Mouse (Mus musculus) liver, embryonic 12.5 days (tissue): ENCODE data around the gene Ppm1h. TPM values are rescaled to one million over a fixed set of nuclear protein-coding genes. Genes with fewer than 3 reads are reported as not detected.

ENCODE experiments used
- ATAC-seq: fragments of 200-750 bp; cut with Nextera tagmentation; 2 replicates; pipeline ENCODE4 v1.8.0; 2017; ENCODE audit warnings: moderate number of reproducible peaks, mild to moderate bottlenecking, moderate library complexity
- H3K27ac ChIP-seq: fragments of 300-500 bp; sonication (generic); 2 replicates; pipeline ENCODE4 v1.5.1; 2016; ENCODE audit warnings: mild to moderate bottlenecking
- H3K27me3 ChIP-seq: fragments of 300-500 bp; sonication (generic); replicated peaks from 2 replicates; pipeline ENCODE4 v1.6.1; 2016; ENCODE audit warnings: mild to moderate bottlenecking, moderate library complexity
- H3K36me3 ChIP-seq: fragments of 300-500 bp; sonication (generic); 2 replicates; pipeline ENCODE4 v1.6.1; 2016; ENCODE audit warnings: mild to moderate bottlenecking, moderate library complexity
- H3K4me1 ChIP-seq: fragments of 300-500 bp; sonication (generic); 2 replicates; pipeline ENCODE4 v1.6.1; 2016
- H3K4me2 ChIP-seq: fragments of 300-500 bp; sonication (generic); 2 replicates; pipeline ENCODE4 v1.6.1; 2016; ENCODE audit warnings: mild to moderate bottlenecking, moderate library complexity
- H3K4me3 ChIP-seq: fragments of 300-500 bp; sonication (generic); 2 replicates; pipeline ENCODE4 v1.5.1; 2016; ENCODE audit warnings: mild to moderate bottlenecking, moderate library complexity
- H3K9ac ChIP-seq: fragments of 300-500 bp; sonication (generic); 2 replicates; pipeline ENCODE4 v1.6.1; 2016; ENCODE audit warnings: mild to moderate bottlenecking, moderate library complexity
- H3K9me3 ChIP-seq: fragments of 300-500 bp; sonication (generic); replicated peaks from 2 replicates; pipeline ENCODE4 v1.6.1; 2016; ENCODE audit warnings: mild to moderate bottlenecking, moderate library complexity
- WGBS: fragments of 180-500 bp; shearing (Covaris S2); methylation state at CpG from one replicate; pipeline ENCODE4 v1.1.7; 2016; ENCODE audit not compliant: insufficient replicate concordance; 5-methylcytosine and 5-hydroxymethylcytosine counted together
- polyA plus RNA-seq: library from polyadenylated mRNA; unstranded; fragments of >200 nt; fragmentation: Nextera tagmentation; extraction: Ambion mirVana; gene quantifications from 2 replicates; pipeline ENCODE4 v1.2.1, GENCODE M21; 2016

Gene Ppm1h
- polyA plus RNA-seq, 1 experiment from 2014 or later: 1.6 TPM

DNA sequence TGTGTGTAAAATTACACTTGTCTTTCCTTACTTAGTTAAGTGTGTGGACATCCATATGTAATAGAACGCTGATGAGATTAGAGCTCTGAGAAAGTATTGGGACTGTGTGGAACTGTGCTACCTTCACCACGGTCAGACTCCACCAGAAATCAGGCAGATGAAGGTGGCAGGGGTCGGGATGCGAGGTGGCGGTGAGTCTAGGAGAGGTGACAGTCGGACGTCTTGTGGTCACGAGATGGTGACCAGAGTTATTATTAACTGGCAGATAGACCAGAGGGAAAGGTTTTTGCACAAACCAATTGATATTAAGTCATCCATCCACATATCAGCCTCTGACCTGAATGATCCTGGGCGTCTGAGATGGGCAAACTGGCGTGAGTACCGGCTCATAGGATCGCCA lies 70.5 kb downstream of the Ppm1h start:
- H3K4me1 ChIP-seq: no peaks in the 10 kb centered on the region
- H3K9ac ChIP-seq: no peak overlapping the region
- 76% methylated on average over 12 of the region's 12 CpGs for WGBS
- no peak overlapping the region for H3K27ac ChIP-seq
- H3K9me3 ChIP-seq: no peaks in the 10 kb centered on the region
- H3K27me3 ChIP-seq: no peaks in the 10 kb centered on the region
- H3K4me3 ChIP-seq: no peak overlapping the region
- no peak for ATAC-seq
- no peak overlapping the region for H3K4me2 ChIP-seq
- no peaks in the 10 kb centered on the region for H3K36me3 ChIP-seq

DNA sequence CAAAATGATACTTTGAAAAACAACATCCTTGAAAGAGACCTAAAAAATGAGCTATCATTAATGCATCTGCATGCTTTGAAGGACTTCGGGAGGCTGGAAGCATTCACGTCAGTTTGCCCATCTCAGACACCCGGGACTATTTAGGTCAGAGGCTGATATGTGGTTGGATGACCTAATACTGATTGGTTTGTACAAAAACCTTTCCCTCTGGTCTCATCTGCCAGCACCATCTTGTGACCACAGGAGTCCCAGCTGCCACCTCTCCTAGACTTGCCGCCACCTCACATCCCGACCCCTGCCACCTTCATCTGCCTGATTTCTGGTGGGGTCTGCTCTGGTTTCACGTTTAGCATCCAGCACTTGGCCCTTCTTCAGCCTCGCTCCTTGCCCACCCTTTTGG lies 71.3 kb downstream of the Ppm1h start:
- H3K4me3 ChIP-seq: no peak overlapping the region

DNA sequence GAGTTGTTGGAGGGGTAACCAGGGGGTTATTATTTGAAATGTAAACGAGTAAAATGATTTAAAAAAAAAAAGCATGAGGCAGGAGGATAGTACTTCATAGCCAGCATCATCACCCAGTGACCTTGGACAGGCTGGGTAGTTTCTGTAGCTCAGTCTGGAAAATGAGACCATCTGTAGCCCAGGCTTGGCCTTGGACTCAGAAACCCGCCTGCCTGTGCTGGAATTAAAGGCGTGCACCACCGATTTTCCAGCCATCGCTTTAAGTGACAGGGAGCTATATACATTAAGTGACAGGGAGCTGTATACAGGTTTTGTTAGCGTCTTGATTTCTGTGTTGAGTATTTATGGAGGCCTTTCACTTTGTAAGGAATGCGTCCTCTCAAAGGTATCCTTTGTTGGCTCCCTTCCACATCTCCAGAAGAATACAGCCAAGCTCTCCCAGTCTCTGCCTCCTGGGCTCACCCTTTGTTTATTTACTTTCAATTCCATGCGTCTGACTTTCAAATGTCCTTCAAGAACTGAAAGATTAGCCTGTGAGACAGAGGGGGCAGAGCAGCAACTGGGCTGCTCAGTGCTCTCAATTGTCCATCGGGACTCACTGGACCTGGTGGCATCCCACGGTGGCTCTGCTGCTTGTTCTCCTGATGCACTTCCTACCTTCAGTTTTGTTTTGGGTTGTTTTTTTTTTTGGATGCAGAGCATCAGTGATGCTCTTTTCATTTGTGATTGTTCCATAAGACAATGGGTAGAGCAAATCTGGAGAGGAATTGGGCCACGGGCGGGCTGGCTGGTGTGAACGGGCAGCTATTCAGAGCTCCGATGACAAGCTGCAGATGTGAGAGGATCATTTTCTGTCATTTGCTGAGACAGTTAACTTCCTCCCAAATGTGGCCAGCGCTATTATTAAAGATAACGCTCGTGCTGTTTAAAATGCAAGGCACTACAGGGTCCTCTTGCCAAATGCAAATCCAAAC lies 74.7 kb downstream of the Ppm1h start:
- Histone ChIP-seq H3K4me2 (no peak overlapping the region), H3K27ac (no peak overlapping the region), H3K4me3 (no peak overlapping the region), H3K4me1 (no peaks in the 10 kb centered on the region), H3K9ac (no peak overlapping the region), H3K27me3 (no peaks in the 10 kb centered on the region), H3K9me3 (no peaks in the 10 kb centered on the region), H3K36me3 (no peaks in the 10 kb centered on the region)
- no peak for ATAC-seq
- WGBS: 53% methylated on average over 17 of the region's 17 CpGs

More for the DNA sequence above, 71.3 kb downstream of the Ppm1h start:
- Histone ChIP-seq H3K9me3 (no peaks in the 10 kb centered on the region), H3K27me3 (no peaks in the 10 kb centered on the region), H3K4me1 (no peaks in the 10 kb centered on the region), H3K27ac (no peak overlapping the region), H3K36me3 (no peaks in the 10 kb centered on the region), H3K4me2 (no peak overlapping the region), H3K9ac (no peak overlapping the region)
- 68% methylated on average over 7 of the region's 7 CpGs for WGBS
- no peak for ATAC-seq

DNA sequence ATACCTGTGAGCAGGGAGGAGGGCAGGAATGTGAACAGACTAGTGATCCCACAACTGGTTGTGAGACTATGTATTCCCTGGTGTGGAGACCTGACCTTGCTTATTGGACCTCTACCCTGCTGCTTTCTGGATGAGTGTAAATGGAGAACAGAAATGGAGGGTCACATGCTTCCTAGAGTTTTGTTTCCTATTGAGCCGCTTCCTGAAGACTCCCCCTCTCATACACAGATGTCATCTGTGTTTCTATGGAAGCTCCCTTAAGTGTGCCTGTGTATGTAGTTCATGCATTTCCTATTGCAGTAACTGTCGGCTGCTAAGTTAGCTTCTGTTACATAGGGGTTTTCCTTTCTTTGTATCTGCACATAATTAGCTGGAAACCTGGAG lies 75.4 kb downstream of the Ppm1h start:
- H3K4me2 ChIP-seq: no peak overlapping the region
- no peak overlapping the region for H3K9ac ChIP-seq
- no peak overlapping the region for H3K4me3 ChIP-seq
- no peaks in the 10 kb centered on the region for H3K36me3 ChIP-seq
- no peak for ATAC-seq
- H3K27me3 ChIP-seq: no peaks in the 10 kb centered on the region
- no peaks in the 10 kb centered on the region for H3K4me1 ChIP-seq
- H3K9me3 ChIP-seq: no peaks in the 10 kb centered on the region
- WGBS: 40% methylated on average over 2 of the region's 2 CpGs
- H3K27ac ChIP-seq: no peak overlapping the region

DNA sequence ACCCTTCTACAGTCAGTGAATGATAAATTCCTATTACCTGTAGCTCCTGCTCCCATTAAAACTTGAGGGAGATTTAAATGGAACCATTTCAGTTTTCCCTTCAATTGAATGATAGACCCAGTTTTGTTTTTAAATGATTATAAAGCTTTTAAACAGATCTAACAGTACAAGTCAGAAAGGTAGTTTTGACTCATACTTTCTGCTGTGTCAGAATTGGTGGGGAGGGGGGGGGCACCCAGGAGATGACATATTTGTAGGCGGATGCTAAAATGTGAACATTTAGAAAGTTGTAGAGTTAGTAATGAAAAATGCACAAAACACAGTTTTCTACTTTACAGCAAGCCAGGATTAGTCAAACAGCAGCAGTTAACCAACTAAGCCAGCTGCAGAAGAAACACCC lies 76.4 kb downstream of the Ppm1h start:
- WGBS: 67% methylated on average over 1 of the region's 1 CpGs
- H3K9ac ChIP-seq: no peak overlapping the region

DNA sequence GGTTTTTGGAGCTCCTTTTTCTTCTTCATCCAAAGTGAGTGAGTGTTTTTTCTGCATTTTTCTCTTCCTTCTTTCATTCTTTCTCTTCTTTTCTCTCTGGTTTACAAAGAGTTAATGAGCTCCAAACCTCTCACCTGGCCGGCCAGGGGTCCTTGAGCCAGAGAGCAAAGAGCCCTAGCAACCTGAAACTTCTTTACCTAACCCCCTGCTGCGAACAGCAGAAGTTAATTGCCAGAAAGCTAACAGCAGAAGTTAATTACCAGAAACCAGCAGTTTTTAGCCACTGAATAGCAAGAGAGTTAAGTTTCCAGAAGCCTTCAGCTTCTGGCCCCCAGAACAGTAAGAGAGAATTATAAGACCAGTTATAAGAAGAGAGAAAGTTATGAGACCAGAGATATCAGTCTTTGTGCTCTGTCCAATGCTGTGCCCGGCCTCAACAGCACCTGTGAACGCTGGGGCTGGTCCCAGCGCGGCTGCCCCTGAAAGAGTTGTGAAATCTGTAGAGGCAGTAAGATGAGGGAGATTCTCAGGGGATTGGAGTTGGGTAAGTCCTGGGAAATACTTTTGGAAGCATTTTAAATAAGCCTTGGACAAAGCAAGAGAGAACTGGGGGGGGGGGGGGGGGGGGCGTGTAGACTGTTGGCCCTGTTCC lies 78.4 kb downstream of the Ppm1h start:
- no peaks in the 10 kb centered on the region for H3K9me3 ChIP-seq

More for the DNA sequence above, 76.4 kb downstream of the Ppm1h start:
- no peaks in the 10 kb centered on the region for H3K9me3 ChIP-seq
- H3K4me1 ChIP-seq: no peaks in the 10 kb centered on the region
- H3K4me3 ChIP-seq: no peak overlapping the region
- no peak for ATAC-seq
- H3K27ac ChIP-seq: no peak overlapping the region
- no peak overlapping the region for H3K4me2 ChIP-seq
- no peaks in the 10 kb centered on the region for H3K36me3 ChIP-seq
- no peaks in the 10 kb centered on the region for H3K27me3 ChIP-seq

DNA sequence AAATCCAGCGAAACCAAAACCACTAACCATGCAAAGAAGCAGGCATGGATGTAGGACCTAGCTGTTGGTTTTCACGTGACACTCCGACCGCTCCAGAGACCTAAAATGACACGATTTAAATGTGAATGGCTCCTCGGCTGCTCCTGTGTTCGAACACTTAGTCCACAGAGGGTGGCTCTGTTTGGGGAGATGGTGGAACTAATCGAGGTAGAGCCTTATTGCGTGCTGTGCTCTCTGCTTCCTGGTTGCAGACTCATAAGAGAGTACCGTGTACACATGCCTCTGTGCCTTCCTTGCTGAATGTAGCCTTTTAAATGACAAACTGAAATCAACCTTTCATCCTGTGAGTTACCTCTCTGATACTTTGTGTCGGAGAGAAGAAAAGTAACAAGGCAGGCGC lies 79.2 kb downstream of the Ppm1h start:
- no peak overlapping the region for H3K4me3 ChIP-seq
- ATAC-seq: no peak
- WGBS: 62% methylated on average over 12 of the region's 12 CpGs

More for the DNA sequence above, 78.4 kb downstream of the Ppm1h start:
- WGBS: 21% methylated on average over 7 of the region's 7 CpGs
- Histone ChIP-seq H3K4me2 (no peak overlapping the region), H3K27ac (no peak overlapping the region), H3K4me1 (no peaks in the 10 kb centered on the region), H3K27me3 (no peaks in the 10 kb centered on the region), H3K9ac (no peak overlapping the region), H3K36me3 (no peaks in the 10 kb centered on the region), H3K4me3 (no peak overlapping the region)
- no peak for ATAC-seq

DNA sequence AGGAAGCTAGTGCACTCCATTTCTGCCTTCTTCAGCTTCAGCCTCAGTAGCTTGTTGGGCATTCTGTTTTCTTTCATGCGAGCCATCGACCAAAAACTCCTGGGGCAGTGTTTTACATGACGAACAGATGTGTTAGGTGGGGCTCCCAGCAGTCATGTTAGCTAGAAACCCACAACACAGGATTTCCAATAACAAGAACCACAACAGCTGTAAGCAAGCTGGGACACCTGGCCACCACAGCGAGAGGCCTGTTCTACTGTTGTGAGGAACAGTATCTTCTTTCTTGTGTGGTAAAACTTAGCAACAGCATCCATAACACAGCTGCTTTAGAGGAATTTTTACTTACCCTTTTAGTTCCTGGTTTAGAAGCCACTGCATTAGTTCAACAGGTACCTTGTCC lies 79.8 kb downstream of the Ppm1h start:
- WGBS: 68% methylated on average over 4 of the region's 4 CpGs
- no peak for ATAC-seq

More for the DNA sequence above, 79.2 kb downstream of the Ppm1h start:
- Histone ChIP-seq H3K9ac (no peak overlapping the region), H3K9me3 (no peaks in the 10 kb centered on the region), H3K27me3 (no peaks in the 10 kb centered on the region), H3K4me2 (no peak overlapping the region), H3K4me1 (no peaks in the 10 kb centered on the region), H3K27ac (no peak overlapping the region), H3K36me3 (no peaks in the 10 kb centered on the region)

DNA sequence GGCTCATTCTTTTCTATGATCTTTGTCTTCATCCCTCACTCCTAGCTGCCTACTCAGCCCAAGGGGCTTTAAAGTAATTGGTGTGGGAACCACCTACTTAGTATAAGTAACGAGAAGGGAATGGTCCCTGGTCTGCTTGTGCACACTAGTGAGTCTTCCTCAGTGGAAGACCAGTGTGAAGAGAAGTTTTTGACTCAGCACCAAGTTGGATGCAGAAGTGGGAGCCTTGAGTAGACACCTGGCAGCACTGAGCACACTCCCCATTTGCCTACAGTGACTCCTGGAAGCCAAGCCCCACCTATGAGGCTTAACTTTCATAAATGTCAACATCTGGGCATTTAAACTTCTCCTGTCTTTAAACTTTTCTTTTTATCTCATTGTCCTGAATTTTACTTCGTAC lies 81.2 kb downstream of the Ppm1h start:
- H3K27me3 ChIP-seq: no peaks in the 10 kb centered on the region
- ATAC-seq: no peak
- no peak overlapping the region for H3K27ac ChIP-seq
- WGBS: 71% methylated on average over 2 of the region's 2 CpGs
- H3K4me2 ChIP-seq: no peak overlapping the region
- no peak overlapping the region for H3K9ac ChIP-seq
- no peaks in the 10 kb centered on the region for H3K36me3 ChIP-seq
- no peaks in the 10 kb centered on the region for H3K9me3 ChIP-seq
- H3K4me1 ChIP-seq: no peaks in the 10 kb centered on the region
- no peak overlapping the region for H3K4me3 ChIP-seq

More for the DNA sequence above, 79.8 kb downstream of the Ppm1h start:
- H3K9ac ChIP-seq: no peak overlapping the region
- H3K4me2 ChIP-seq: no peak overlapping the region
- H3K9me3 ChIP-seq: no peaks in the 10 kb centered on the region
- H3K4me3 ChIP-seq: no peak overlapping the region
- no peak overlapping the region for H3K27ac ChIP-seq
- H3K27me3 ChIP-seq: no peaks in the 10 kb centered on the region
- H3K4me1 ChIP-seq: no peaks in the 10 kb centered on the region
- no peaks in the 10 kb centered on the region for H3K36me3 ChIP-seq

DNA sequence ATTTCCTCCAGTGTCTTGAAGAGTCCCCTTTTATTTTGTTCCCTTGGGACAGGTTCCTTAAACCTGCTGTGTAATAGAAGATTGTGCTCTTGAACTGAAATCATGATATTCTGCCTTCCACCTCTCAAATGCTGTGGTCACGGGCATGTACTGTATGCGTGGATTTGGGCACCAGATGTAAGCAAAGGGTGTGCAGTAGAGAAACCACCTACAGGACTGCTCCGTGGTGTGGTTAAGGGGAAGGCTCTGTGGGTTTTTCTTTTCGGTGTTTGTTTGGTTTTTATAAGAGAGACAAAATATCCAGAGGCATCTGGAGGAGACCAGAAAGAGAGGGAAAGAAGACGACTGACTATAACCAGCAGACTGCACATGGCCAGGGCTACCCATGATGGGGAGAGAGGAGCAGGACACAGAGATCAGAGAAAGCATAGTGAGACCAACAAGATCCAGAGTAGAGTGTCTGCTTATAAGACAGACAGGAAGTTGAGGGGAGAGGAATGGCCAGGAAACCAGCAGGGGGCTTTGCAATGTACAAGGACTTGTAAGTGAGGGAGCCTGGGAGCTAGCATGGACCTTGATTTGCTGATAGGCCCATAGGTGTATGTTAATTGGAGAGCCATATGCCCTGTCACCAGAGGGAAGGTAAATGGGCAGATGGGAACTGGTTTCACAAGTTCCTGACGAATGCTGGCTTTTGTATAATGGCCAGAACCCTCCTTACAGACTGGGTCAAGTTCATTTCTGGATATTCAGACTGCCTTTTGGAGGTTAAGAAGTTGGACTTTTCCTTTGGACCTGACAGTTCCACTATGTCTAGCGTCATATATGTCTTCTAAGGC lies 82.1 kb downstream of the Ppm1h start:
- H3K9ac ChIP-seq: no peak overlapping the region
- WGBS: 45% methylated on average over 7 of the region's 7 CpGs
- no peak for ATAC-seq

DNA sequence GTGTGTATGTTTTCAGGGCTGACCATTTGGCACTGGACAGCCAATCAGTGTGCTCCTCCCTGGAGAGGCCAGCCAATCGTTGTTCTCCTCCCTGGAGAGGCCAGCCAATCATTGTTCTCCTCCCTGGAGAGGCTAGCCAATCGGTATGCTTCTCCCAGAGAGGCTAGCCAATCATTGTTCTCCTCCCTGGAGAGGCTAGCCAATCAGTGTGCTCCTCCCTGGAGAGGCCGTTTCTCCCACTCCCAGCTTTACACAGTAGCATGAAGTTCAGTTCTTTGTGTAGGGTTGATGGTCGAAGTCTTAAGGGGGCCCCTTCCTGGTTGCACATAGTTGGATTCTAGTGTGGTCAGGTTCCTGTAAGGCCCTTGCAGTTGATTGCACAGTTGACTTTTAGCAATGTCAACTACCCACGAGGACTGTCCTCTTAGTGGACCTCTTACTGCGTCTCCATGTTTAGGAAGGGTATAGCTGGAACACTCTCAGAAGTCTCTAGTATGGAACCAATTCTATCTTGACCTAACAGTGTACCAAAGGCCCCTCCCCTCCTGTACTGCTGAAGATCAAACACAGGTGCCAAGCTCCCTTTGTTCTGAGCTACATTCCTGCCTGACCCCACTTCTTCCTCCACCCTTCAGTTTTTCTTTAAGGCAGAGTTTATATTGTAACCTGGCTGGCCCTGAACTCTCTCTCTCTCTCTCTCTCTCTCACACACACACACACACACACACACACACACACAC lies 84.4 kb downstream of the Ppm1h start:
- Histone ChIP-seq H3K27ac (no peak overlapping the region), H3K9ac (no peak overlapping the region), H3K4me1 (no peaks in the 10 kb centered on the region), H3K4me2 (no peak overlapping the region), H3K4me3 (no peak overlapping the region), H3K9me3 (no peaks in the 10 kb centered on the region), H3K36me3 (no peaks in the 10 kb centered on the region), H3K27me3 (no peaks in the 10 kb centered on the region)
- ATAC-seq: no peak
- 59% methylated on average over 6 of the region's 6 CpGs for WGBS

More for the DNA sequence above, 82.1 kb downstream of the Ppm1h start:
- Histone ChIP-seq H3K4me3 (no peak overlapping the region), H3K27ac (no peak overlapping the region), H3K9me3 (no peaks in the 10 kb centered on the region), H3K4me2 (no peak overlapping the region), H3K36me3 (no peaks in the 10 kb centered on the region), H3K4me1 (no peaks in the 10 kb centered on the region), H3K27me3 (no peaks in the 10 kb centered on the region)
